Mouse (Mus musculus) cerebral cortex, adult 2 months (tissue): ENCODE data around the gene Glb1l2.

ENCODE experiments used
- WGBS: fragments of 180-500 bp; shearing (Covaris S2); methylation state at CpG from one replicate; pipeline ENCODE4 v1.1.7; 2018; 5-methylcytosine and 5-hydroxymethylcytosine counted together

Gene Glb1l2

DNA sequence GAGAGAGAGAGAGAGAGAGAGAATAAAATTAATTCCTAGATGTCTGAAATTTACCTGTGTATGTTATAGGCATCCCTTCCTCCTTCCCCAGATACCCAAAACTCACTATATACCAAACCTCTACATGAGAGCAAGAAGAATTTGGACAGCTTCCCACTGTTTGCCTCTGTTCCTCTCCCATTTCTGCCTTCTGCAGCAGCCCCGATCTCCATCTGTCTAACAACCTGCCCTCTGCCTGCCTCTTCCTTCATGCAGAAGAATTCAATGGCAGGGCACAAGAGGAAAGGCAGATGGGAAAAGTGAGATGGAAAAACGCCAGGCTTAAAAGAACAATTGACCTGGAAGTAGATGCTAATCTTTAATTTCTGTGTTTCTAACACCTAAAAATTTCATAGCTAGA lies 77.7 kb downstream of the Glb1l2 start:
- WGBS, result 39% methylated on average over 2 of the region's 2 CpGs

DNA sequence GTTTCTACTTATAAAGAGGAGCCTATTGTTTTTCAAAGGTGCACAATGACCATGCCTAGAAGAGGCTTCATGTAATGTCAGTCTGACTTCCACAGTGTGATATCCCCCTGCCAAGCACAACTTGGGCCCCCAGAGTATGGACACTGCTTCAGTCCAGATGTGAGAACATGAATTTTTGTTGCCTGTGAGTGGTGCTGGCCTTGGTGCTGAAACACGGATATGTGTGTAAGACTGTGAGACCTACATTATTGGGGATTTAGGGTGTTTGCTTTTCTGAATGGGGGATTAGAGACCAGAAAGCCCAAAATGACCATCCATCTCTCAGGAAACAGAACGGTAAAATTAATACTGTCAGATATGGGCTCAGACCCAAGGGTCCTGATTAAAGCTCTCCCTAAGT lies 78.8 kb downstream of the Glb1l2 start:
- WGBS, result 73% methylated on average over 2 of the region's 2 CpGs

DNA sequence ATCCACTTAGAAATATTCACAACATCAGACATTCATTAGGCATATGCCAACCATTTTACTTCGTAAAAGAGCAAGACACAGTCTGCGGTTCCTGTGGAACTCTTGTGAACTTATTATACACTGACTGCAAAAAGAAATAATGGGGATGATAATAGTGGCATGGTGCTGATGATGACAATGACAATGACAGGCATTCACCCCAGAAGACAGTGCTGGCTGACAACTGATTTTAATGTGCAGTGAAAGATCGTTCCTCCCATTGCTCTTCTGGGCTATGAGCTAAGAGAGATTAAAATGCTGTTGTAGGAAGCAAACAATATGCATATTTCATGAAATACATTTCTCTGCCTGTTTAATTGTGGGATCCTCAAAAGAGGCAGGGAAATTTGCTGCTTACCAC lies 80.6 kb downstream of the Glb1l2 start:
- 55% methylated on average over 3 of the region's 3 CpGs for WGBS

DNA sequence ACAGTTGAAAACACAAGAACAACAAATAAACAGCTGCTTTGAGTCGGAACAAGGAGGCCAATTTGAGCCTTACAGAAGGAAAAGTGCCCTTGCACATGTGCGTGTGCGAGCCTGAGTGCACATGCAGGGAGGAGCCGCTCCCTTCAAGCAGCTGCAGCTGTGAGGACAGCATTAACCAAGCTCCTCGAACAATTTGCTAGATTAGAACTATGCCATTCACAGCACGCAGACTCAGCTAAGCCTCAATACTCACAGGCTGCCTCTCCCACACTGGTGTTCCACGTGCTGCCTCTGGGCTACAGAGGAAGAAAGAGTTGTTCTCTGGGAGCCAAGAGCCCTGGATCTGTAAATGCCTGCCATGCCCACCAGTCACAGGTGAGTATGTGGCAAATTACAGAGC lies 84.5 kb downstream of the Glb1l2 start:
- 53% methylated on average over 7 of the region's 7 CpGs for WGBS

DNA sequence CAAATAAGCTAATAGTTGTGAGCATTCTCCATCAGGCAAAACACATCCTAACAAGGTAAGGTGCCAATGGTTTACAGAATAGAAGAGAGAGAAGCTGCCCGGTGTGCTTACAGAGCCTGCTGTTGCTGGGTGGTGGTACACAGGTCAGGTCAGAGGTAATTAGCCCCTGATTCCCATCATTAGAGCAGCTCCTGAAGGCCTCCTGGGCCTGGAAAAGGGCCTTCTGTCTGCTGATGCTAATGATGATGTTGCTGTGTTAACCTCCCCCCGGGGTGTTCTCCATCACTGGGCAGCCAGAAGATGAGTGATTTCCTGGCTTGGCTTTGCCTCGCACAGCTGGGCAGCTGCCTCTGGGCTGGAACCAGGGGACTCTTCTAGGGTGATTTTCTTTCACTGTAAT lies 87.9 kb downstream of the Glb1l2 start:
- 51% methylated on average over 3 of the region's 3 CpGs for WGBS
